Mouse (Mus musculus) mouse trophoblast stem cell (cell line): ENCODE measurements around the gene Unc13a.

Experiments used
- in situ Hi-C, 2 experiments: fragments of 300-500 bp; cut with MseI, MboI; formaldehyde crosslinking; loops; 2 replicates in 1 of 2; 3 replicates in 1 of 2; pipeline ENCODE4 v1.15.1; 2025

The Unc13a gene

DNA sequence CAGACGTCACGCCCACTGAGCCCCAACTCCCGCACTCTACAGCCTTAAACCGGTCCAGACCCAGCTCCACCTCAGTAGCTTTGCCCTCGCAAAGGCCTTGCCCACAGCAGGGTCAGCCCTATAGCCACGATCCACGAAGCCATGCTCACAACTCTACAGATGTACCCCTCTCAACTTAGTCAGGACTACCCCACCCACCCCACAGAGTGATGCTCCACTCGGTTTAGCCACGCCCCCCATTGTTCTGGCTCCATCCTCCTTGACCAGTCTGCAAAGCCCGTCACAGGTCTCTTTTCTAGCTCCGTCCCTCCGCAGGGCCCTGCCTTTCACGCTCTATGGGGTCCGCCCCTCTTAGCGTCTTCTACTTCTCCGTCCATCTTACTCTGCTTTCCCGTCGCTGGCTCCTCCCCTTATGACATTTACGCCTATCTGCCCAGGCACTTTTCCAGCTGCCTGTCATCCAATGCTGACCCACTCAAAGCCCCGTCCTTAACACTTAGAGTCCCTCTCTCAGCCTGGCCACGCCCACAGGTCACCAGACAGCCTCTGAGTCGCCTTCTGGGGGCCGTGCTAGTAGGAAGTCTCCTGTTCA is 14.7 kb upstream of the Unc13a start:
- in situ Hi-C loops = no loop called here

GRCm38 (mm10) chr8:71685573-71685972 is 14.0 kb upstream of the Unc13a start:
- in situ Hi-C loops = no loop called here

DNA sequence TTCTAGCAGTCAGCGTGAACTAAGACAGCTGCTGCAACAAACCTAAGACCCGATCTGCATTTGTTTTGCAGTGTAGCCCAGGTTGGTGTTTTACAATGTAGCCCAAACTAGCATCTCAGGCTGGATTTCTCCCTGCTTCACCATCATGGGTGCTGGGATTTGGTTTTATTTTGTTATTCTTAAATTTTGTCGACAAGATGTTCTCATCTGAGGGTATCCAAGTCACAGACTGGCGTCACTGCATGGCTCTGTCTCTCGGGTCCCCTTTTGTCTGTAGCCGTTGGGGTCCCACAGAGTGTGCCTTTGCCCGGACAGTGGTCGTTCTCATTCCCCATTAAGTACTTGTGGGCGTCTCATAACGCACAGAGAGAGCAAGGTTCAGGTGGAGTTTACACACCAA is 13.1 kb upstream of the Unc13a start:
- in situ Hi-C loops = no loop called here

- in situ Hi-C loops = no loop called here
These were observed 11.3 kb upstream of the Unc13a start for GRCm38 (mm10) chr8:71682832-71683231.

DNA sequence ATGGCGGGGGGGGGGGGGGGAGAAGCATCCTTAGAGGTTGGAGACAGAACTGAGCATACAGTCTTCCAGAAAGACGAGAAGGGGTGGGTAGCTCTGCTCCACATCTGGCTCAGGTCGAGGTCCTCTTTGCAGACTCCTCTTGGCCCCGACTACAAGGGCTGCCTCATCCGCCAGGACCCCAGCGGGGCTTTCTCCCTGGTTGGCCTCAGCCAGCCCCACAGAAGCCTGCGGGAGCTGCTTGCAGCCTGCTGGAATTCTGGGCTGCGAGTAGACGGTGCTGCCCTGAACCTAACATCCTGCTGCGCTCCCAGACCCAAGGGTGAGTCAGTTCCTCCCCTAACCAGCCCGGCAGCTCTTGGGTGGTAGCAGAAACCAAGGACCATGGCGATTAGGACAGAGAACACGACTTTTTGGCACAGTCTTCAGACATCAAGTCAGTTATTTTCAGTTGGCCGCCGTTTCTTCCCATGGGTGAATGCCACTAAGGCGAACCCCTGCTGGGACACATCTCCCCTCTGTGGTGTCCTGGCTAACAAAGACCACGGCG is 9.9 kb upstream of the Unc13a start:
- in situ Hi-C loops = no loop called here

- in situ Hi-C loops = no loop called here
These were observed 8.9 kb upstream of the Unc13a start for GRCm38 (mm10) chr8:71680471-71680870.

GRCm38 (mm10) chr8:71679550-71680168 is 8.1 kb upstream of the Unc13a start:
- in situ Hi-C loops = no loop called here

- in situ Hi-C loops = no loop called here
These were observed 7.6 kb upstream of the Unc13a start for GRCm38 (mm10) chr8:71679116-71679515.

- in situ Hi-C loops = no loop called here
These were observed 6.7 kb upstream of the Unc13a start for GRCm38 (mm10) chr8:71678216-71678615.

- in situ Hi-C loops = no loop called here
These were observed 6.0 kb upstream of the Unc13a start for GRCm38 (mm10) chr8:71677555-71677954.

DNA sequence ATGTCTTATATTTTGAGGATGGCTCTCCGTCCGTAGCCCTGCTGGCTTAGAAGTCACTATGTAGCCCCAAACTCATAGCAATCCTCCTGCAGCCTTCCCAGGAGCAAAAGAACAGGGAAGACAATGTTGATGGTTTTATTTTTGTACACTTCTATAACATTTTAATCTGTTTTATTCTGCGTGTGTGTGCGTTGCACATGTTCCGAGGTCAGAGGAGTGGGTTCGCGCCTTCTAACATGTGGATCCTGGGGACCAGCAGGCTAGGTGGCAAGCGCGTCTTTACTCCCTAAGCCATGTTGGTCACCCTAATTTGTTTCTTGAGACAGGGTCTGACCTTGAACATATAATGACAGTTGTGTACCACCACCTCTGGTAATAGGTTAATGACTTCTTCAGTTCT is 5.2 kb upstream of the Unc13a start:
- in situ Hi-C loops = no loop called here

- in situ Hi-C loops = no loop called here
These were observed 4.6 kb upstream of the Unc13a start, which contains the start of gene Jak3 for GRCm38 (mm10) chr8:71676020-71676741. Gene Jak3 (plus strand): TSS chr8:71676296.

DNA sequence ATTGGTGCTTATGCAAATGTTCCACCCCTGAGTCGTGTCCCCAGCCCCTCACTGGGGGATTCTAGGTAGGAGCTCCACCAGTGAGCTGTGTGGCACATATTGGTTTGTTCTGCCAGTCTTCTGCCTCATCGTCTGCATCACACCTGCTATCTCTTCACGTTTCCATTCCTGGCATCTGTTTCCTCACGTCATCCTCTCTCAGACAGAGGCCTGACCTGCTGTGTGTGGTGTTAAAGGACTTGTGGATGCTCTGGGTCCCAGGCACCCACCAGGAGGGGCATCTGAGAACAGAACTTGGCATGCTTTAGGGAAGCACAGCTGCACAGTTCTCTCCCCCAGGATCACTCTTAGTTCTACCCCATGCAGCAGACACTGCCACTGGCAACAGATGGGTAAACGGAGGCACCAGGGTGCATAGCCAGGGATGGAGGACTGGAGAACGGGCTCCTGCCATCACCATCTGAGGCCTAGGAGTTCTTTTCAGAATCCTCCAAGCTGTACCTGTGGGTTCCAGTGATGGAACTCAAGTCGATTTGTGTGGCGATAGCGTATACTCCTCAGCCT is 4.0 kb upstream of the Unc13a start:
- in situ Hi-C loops = no loop called here

- in situ Hi-C loops = no loop called here
These were observed 2.5 kb upstream of the Unc13a start for GRCm38 (mm10) chr8:71674071-71674470.

DNA sequence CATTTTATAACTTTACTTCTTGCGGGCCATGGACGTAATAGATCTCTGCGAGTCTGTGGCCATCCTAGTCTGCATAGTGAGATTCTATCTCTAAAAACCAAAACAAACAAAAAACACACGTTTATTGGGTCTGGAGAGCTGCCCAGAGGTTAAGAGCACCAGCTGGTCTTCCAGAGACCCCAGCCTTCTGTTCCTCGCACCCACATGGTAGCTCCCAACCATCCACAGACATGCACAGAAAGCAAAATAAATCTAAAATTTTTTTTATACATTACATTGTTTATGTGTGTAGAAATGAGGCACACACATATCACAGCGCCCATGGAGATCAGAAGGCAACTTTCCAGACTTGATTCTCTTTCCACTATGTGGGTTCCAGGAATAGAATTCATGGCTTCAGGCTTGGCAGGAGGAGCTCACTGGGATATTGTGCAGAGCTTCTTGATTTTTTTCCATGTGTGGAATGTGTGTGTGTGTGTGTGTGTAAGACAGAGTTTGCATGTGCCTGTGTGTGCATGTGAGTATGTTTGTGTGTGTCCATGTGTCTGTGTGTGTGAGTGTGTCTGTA is 695 bp upstream of the Unc13a start:
- in situ Hi-C loops = no loop called here

- in situ Hi-C loops = no loop called here
These were observed 672 bp downstream of the Unc13a start for GRCm38 (mm10) chr8:71670621-71671548.

DNA sequence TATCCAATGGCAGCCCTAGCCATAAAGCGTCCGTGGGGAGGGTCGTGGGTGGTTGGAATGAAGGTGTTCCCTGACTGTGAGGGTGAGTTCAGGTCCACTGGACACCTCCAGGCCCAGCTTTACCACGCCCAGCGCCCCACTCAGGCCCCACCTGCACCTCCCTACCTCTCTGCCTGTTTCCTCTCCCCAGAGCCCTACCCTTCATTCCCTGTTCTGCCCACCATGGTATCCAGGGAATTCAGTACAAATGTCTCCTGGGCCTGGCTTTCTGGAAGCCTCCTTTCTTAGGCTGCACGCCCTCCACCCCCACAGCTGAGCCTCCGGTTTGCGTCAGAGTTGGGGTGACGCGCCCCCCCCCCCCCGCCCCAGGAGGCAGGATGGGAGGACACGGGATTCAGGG is 1.4 kb downstream of the Unc13a start:
- in situ Hi-C loops = no loop called here

- in situ Hi-C loops = loop anchor here in 1 of 2 experiments (10.0 kb wide), 1 partner anchor 104 kb away; the partner anchor contains the start of genes Nxnl1 and Slc27a1
These were observed 3.2 kb downstream of the Unc13a start for GRCm38 (mm10) chr8:71668220-71668975.

DNA sequence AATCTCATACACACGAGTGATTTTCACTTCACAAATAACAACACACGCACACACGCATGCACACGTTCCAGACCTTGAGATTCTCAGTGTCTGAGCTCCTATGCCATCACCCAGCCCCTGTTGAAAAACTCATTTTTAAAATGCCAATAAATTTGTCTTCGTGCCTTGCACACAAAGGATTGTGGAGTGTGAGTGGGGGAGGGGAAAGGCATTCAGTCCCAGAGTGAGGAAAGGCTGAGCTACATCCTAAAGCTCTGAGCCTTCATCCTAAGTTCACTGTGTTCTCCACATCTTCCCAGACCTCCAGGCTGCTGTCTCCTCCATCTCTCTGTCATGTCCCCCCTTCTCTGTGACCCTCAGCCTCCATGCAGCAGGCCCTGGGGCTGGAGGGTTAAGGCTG is 4.3 kb downstream of the Unc13a start:
- in situ Hi-C loops = loop anchor here in 1 of 2 experiments (10.0 kb wide), 1 partner anchor 102 kb away; the partner anchor contains the start of genes Nxnl1 and Slc27a1

GRCm38 (mm10) chr8:71666855-71667254 is 4.7 kb downstream of the Unc13a start:
- in situ Hi-C loops = loop anchor here in 1 of 2 experiments (10.0 kb wide), 1 partner anchor 102 kb away; the partner anchor contains the start of genes Nxnl1 and Slc27a1
